Mouse (Mus musculus): Measurements from ENCODE around the gene Comp. TPM values are rescaled to one million over a fixed set of nuclear protein-coding genes. Genes with fewer than 3 reads are reported as not detected.
A peak's percentile ranks its signal among the peaks of the same experiment; 100 is the strongest.

Comp gene
- polyA plus RNA-seq, 1 experiment from 2014 or later = 1.1 TPM

GRCm38 (mm10) chr8:70376275-70376741 is 3.0 kb downstream of the Comp start:
- H3K4me1 ChIP-seq (ENCODE audit: control insufficient read depth, insufficient read depth, low read length) = peaks cover 22% of the 10 kb centered on the region
- H3K4me2 ChIP-seq = peak overlapping the region; percentile 39
- no peak overlapping the region for H3K9ac ChIP-seq (ENCODE audit: low read depth, low read length)

DNA sequence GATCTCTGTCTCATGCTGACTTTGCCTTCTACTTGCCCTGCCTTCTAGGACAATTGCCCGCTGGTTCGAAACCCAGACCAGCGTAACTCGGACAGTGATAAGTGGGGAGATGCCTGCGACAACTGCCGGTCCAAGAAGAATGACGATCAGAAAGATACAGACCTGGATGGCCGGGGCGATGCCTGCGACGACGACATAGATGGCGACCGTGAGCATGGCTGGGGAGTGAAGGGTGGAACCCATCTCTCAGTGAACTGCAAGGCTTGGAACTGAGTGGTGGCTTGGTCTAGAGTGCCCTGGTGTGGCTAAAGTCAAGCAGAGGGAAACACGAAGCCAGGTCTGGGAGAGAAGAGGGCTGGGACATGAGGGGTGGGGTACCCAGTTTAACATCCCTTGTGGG is 3.7 kb downstream of the Comp start:
- WGBS (ENCODE audit: insufficient replicate concordance) = 13% methylated on average over 15 of the region's 15 CpGs
- Histone ChIP-seq H3K27ac (ENCODE audit: low read depth, low read length) (no peak overlapping the region), H3K4me1 (ENCODE audit: control insufficient read depth, insufficient read depth, low read length) (peaks cover 19% of the 10 kb centered on the region), H3K4me2 (peak overlapping the region; percentile 39; the same call in 1 of the 2 replicates), H3K27me3 (ENCODE audit: control insufficient read depth, insufficient read depth, low read length) (peaks cover 76% of the 10 kb centered on the region), H3K9me3 (replicated peaks; ENCODE audit: control insufficient read depth, low read length) (no peaks in the 10 kb centered on the region), H3K36me3 (ENCODE audit: control insufficient read depth, insufficient read depth, low read length) (no peaks in the 10 kb centered on the region), H3K9ac (ENCODE audit: low read depth, low read length) (no peak overlapping the region), H3K4me3 (ENCODE audit: low read depth, low read length) (peak overlapping the region; percentile 28; the same call in 1 of the 2 replicates)
- ATAC-seq (replicated peaks; ENCODE audit: insufficient number of reproducible peaks, low FRiP score, low TSS enrichment) = no peak

More at GRCm38 (mm10) chr8:70376275-70376741, 3.0 kb downstream of the Comp start:
- ATAC-seq (replicated peaks; ENCODE audit: insufficient number of reproducible peaks, low FRiP score, low TSS enrichment) = no peak
- H3K36me3 ChIP-seq (ENCODE audit: control insufficient read depth, insufficient read depth, low read length) = no peaks in the 10 kb centered on the region
- H3K27me3 ChIP-seq (ENCODE audit: control insufficient read depth, insufficient read depth, low read length) = peaks cover 80% of the 10 kb centered on the region
- 8% methylated on average over 37 of the region's 37 CpGs for WGBS (ENCODE audit: insufficient replicate concordance)
- no peaks in the 10 kb centered on the region for H3K9me3 ChIP-seq (replicated peaks; ENCODE audit: control insufficient read depth, low read length)
- no peak overlapping the region for H3K27ac ChIP-seq (ENCODE audit: low read depth, low read length)
- H3K4me3 ChIP-seq (ENCODE audit: low read depth, low read length) = peak overlapping the region; percentile 28

DNA sequence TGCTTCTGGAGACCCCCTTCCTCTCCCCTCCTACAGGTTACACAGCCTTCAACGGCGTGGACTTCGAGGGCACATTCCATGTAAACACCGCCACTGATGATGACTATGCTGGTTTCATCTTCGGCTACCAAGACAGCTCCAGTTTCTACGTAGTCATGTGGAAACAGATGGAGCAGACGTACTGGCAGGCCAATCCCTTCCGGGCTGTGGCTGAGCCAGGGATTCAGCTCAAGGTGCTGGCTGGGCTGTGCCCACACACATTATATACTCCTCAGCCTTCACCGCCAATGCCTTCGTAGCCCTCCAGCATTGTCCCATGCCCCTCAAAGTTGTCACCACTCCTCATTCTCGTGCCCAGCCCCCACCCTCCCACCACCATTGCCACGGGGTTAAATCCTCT is 6.7 kb downstream of the Comp start:
- Histone ChIP-seq H3K27me3 (ENCODE audit: control insufficient read depth, insufficient read depth, low read length) (peaks cover 52% of the 10 kb centered on the region), H3K4me3 (ENCODE audit: low read depth, low read length) (no peak overlapping the region)
- 72% methylated on average over 12 of the region's 12 CpGs for WGBS (ENCODE audit: insufficient replicate concordance)

GRCm38 (mm10) chr8:70383287-70383686 is 9.9 kb downstream of the Comp start:
- no peak overlapping the region for H3K4me2 ChIP-seq
- peaks cover 4% of the 10 kb centered on the region; the same call in 1 of the 2 replicates for H3K36me3 ChIP-seq (ENCODE audit: control insufficient read depth, insufficient read depth, low read length)
- no peak for ATAC-seq (replicated peaks; ENCODE audit: insufficient number of reproducible peaks, low FRiP score, low TSS enrichment)
- no peak overlapping the region for H3K9ac ChIP-seq (ENCODE audit: low read depth, low read length)
- 49% methylated on average over 3 of the region's 3 CpGs for WGBS (ENCODE audit: insufficient replicate concordance)
- no peaks in the 10 kb centered on the region for H3K4me1 ChIP-seq (ENCODE audit: control insufficient read depth, insufficient read depth, low read length)
- no peak overlapping the region for H3K27ac ChIP-seq (ENCODE audit: low read depth, low read length)
- H3K27me3 ChIP-seq (ENCODE audit: control insufficient read depth, insufficient read depth, low read length) = peaks cover 20% of the 10 kb centered on the region
- no peak overlapping the region for H3K4me3 ChIP-seq (ENCODE audit: low read depth, low read length)
- H3K9me3 ChIP-seq (replicated peaks; ENCODE audit: control insufficient read depth, low read length) = no peaks in the 10 kb centered on the region

More for the DNA sequence above, 6.7 kb downstream of the Comp start:
- Histone ChIP-seq H3K9me3 (replicated peaks; ENCODE audit: control insufficient read depth, low read length) (no peaks in the 10 kb centered on the region), H3K4me1 (ENCODE audit: control insufficient read depth, insufficient read depth, low read length) (peaks cover 6% of the 10 kb centered on the region), H3K9ac (ENCODE audit: low read depth, low read length) (no peak overlapping the region), H3K4me2 (no peak overlapping the region), H3K27ac (ENCODE audit: low read depth, low read length) (no peak overlapping the region), H3K36me3 (ENCODE audit: control insufficient read depth, insufficient read depth, low read length) (no peaks in the 10 kb centered on the region)
- no peak for ATAC-seq (replicated peaks; ENCODE audit: insufficient number of reproducible peaks, low FRiP score, low TSS enrichment)

GRCm38 (mm10) chr8:70389678-70390077 is 16.3 kb downstream of the Comp start:
- H3K9ac ChIP-seq (ENCODE audit: low read depth, low read length) = no peak overlapping the region
- no peaks in the 10 kb centered on the region for H3K9me3 ChIP-seq (replicated peaks; ENCODE audit: control insufficient read depth, low read length)
- no peak overlapping the region for H3K27ac ChIP-seq (ENCODE audit: low read depth, low read length)
- 83% methylated on average over 2 of the region's 2 CpGs for WGBS (ENCODE audit: insufficient replicate concordance)
- H3K27me3 ChIP-seq (ENCODE audit: control insufficient read depth, insufficient read depth, low read length) = no peaks in the 10 kb centered on the region
- no peaks in the 10 kb centered on the region; the same call in 1 of the 2 replicates for H3K4me1 ChIP-seq (ENCODE audit: control insufficient read depth, insufficient read depth, low read length)
- H3K4me2 ChIP-seq = no peak overlapping the region
- H3K36me3 ChIP-seq (ENCODE audit: control insufficient read depth, insufficient read depth, low read length) = peaks cover 4% of the 10 kb centered on the region; the same call in 1 of the 2 replicates
- ATAC-seq (replicated peaks; ENCODE audit: insufficient number of reproducible peaks, low FRiP score, low TSS enrichment) = no peak
- no peak overlapping the region; the same call in 1 of the 2 replicates for H3K4me3 ChIP-seq (ENCODE audit: low read depth, low read length)

- Histone ChIP-seq H3K9me3 (replicated peaks; ENCODE audit: control insufficient read depth, low read length) (no peaks in the 10 kb centered on the region), H3K27me3 (ENCODE audit: control insufficient read depth, insufficient read depth, low read length) (no peaks in the 10 kb centered on the region), H3K9ac (ENCODE audit: low read depth, low read length) (no peak overlapping the region), H3K4me1 (ENCODE audit: control insufficient read depth, insufficient read depth, low read length) (no peaks in the 10 kb centered on the region; the same call in 1 of the 2 replicates), H3K4me3 (ENCODE audit: low read depth, low read length) (no peak overlapping the region), H3K4me2 (no peak overlapping the region), H3K36me3 (ENCODE audit: control insufficient read depth, insufficient read depth, low read length) (no peaks in the 10 kb centered on the region), H3K27ac (ENCODE audit: low read depth, low read length) (no peak overlapping the region)
- no peak for ATAC-seq (replicated peaks; ENCODE audit: insufficient number of reproducible peaks, low FRiP score, low TSS enrichment)
- 74% methylated on average over 5 of the region's 5 CpGs for WGBS (ENCODE audit: insufficient replicate concordance)
Observed at GRCm38 (mm10) chr8:70393087-70393486, 19.7 kb downstream of the Comp start.

DNA sequence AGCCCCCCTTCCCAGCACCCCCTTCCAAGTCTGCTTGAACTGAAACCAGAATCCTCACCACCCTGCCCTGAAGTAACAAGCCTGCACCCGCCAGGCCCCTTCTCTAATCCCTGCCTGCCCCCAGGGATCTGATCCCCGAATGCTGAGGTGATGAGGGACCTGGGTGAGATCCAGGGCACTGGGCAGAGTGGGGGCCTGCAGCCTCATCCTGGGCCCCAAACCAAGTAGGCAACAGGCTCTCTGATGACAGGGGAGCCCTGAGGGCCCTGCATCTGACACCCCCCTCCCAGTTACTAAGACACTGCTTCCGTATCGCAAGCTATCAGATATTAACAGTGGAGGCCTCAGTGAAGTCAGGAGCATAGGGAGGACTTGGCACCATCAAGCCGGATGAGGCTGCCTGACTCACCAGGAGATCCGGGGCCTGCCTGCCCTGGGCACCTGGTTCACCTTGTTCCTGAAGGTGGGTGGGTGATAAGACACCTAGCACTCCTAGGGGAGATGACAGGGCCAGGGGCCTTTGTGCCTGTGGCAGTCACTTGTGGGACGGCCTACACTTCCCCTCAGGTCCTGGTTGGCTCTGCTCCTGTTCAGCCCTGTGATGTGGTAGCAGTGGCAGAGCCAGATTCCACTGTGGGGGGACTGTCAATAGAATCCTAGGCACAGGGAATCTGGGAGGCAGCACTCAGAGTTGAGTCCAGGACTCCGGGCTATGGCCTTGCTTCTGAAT is 21.1 kb downstream of the Comp start:
- no peaks in the 10 kb centered on the region for H3K36me3 ChIP-seq (ENCODE audit: control insufficient read depth, insufficient read depth, low read length)
- ATAC-seq (replicated peaks; ENCODE audit: insufficient number of reproducible peaks, low FRiP score, low TSS enrichment) = no peak
- no peak overlapping the region for H3K4me3 ChIP-seq (ENCODE audit: low read depth, low read length)
- no peaks in the 10 kb centered on the region for H3K9me3 ChIP-seq (replicated peaks; ENCODE audit: control insufficient read depth, low read length)
- no peaks in the 10 kb centered on the region; the same call in 1 of the 2 replicates for H3K4me1 ChIP-seq (ENCODE audit: control insufficient read depth, insufficient read depth, low read length)
- H3K4me2 ChIP-seq = no peak overlapping the region
- H3K27me3 ChIP-seq (ENCODE audit: control insufficient read depth, insufficient read depth, low read length) = no peaks in the 10 kb centered on the region
- no peak overlapping the region for H3K27ac ChIP-seq (ENCODE audit: low read depth, low read length)
- H3K9ac ChIP-seq (ENCODE audit: low read depth, low read length) = 0 out of 2 replicates have a peak overlapping the region, but pooled peaks have one; percentile 24
- WGBS (ENCODE audit: insufficient replicate concordance) = 78% methylated on average over 8 of the region's 8 CpGs

DNA sequence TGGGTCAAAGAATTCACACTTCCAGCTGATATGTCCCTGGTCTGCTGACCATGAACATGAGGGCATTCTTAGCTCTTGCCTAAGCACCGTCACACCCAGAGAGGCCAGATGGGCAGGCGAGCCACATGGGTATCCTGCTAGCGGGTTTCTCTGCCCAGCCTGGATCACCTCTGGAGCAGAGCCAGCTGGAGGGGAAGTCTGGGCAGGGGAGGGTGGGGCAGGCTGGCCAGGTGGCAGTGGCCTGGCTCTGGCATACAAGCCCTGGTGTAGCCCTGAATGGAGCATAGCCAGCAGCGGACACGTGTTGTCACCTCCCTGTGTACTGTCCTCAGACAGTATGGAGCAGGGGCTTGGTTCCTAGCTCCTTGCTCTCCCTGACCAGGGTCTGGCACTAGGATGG is 22.3 kb downstream of the Comp start:
- no peaks in the 10 kb centered on the region for H3K27me3 ChIP-seq (ENCODE audit: control insufficient read depth, insufficient read depth, low read length)
- no peaks in the 10 kb centered on the region for H3K4me1 ChIP-seq (ENCODE audit: control insufficient read depth, insufficient read depth, low read length)
- no peaks in the 10 kb centered on the region; the same call in 1 of the 2 replicates for H3K36me3 ChIP-seq (ENCODE audit: control insufficient read depth, insufficient read depth, low read length)
- H3K9ac ChIP-seq (ENCODE audit: low read depth, low read length) = no peak overlapping the region
- no peak overlapping the region for H3K4me3 ChIP-seq (ENCODE audit: low read depth, low read length)
- ATAC-seq (replicated peaks; ENCODE audit: insufficient number of reproducible peaks, low FRiP score, low TSS enrichment) = no peak
- H3K27ac ChIP-seq (ENCODE audit: low read depth, low read length) = no peak overlapping the region
- H3K9me3 ChIP-seq (replicated peaks; ENCODE audit: control insufficient read depth, low read length) = no peaks in the 10 kb centered on the region
- 73% methylated on average over 5 of the region's 5 CpGs for WGBS (ENCODE audit: insufficient replicate concordance)
- H3K4me2 ChIP-seq = no peak overlapping the region

Data from heart, embryonic 11.5 days (tissue).